Mouse (Mus musculus) heart, adult 2 months (tissue): ENCODE measurements around the gene Rras. TPM values are rescaled to one million over a fixed set of nuclear protein-coding genes. Genes with fewer than 3 reads are reported as not detected.

Source experiments
- DNase-seq, 2 experiments: peaks; one replicate each; pipeline ENCODE4 v3.0.0; 2021
- H3K27ac ChIP-seq: fragments of 200-600 bp; 2 replicates; pipeline ENCODE4 v1.8.1; 2022
- H3K27me3 ChIP-seq: fragments of 200-500 bp; 2 replicates; pipeline ENCODE4 v1.6.1; 2012; ENCODE audit warnings: mild to moderate bottlenecking, low read length, inconsistent platforms, mixed read lengths; ENCODE audit not compliant: control insufficient read depth, insufficient read depth
- H3K36me3 ChIP-seq: fragments of 200-500 bp; 2 replicates; pipeline ENCODE4 v1.6.1; 2012; ENCODE audit warnings: low read length, inconsistent platforms; ENCODE audit not compliant: control insufficient read depth, insufficient read depth
- H3K4me1 ChIP-seq: fragments of 200-500 bp; 2 replicates; pipeline ENCODE4 v1.6.1; 2011; ENCODE audit warnings: low read length; ENCODE audit not compliant: control insufficient read depth, insufficient read depth
- H3K4me3 ChIP-seq: fragments of 200-600 bp; 2 replicates; pipeline ENCODE4 v1.8.1; 2022
- H3K79me2 ChIP-seq: fragments of 200-500 bp; replicated peaks from 2 replicates; pipeline ENCODE4 v1.6.1; 2012; ENCODE audit warnings: mild to moderate bottlenecking, inconsistent platforms, low read length, moderate library complexity, mixed read lengths; ENCODE audit not compliant: control insufficient read depth, insufficient read depth
- H3K9ac ChIP-seq: fragments of 200-500 bp; 2 replicates; pipeline ENCODE4 v1.6.1; 2012; ENCODE audit warnings: low read depth, mild to moderate bottlenecking, control low read depth, inconsistent platforms, low read length, mixed read lengths
- CTCF ChIP-seq: fragments of 200-600 bp; IDR thresholded peaks from 2 replicates; pipeline ENCODE4 v1.8.1; 2022; ENCODE audit warnings: antibody characterized with exemption, mild to moderate bottlenecking, moderate library complexity
- EP300 ChIP-seq: fragments of 200-500 bp; IDR thresholded peaks from 2 replicates; pipeline ENCODE4 v1.6.1; 2011; ENCODE audit warnings: low read depth, low read length, control low read depth; ENCODE audit not compliant: insufficient read depth
- POLR2A ChIP-seq: fragments of 200-500 bp; IDR thresholded peaks from 2 replicates; pipeline ENCODE4 v1.6.1; 2011; ENCODE audit warnings: mild to moderate bottlenecking, low read depth, low read length, control low read depth; ENCODE audit not compliant: insufficient read depth
- WGBS: fragments of 180-500 bp; shearing (Covaris S2); methylation state at CpG from one replicate; pipeline ENCODE4 v1.1.7; 2018; 5-methylcytosine and 5-hydroxymethylcytosine counted together
- intact Hi-C: fragments of 180-260 bp; cut with DNase I; formaldehyde crosslinking; loops from one replicate; pipeline ENCODE4 v1.15.1; 2025
- polyA plus RNA-seq: library from polyadenylated mRNA; depleted of rRNA; stranded (reverse); fragments of >200 nt; gene quantifications from 2 replicates; pipeline ENCODE4 v1.2.3, GENCODE M21; 2012
- total RNA-seq, 2 experiments: library from RNA; stranded (reverse); gene quantifications; 2 replicates each; pipeline ENCODE4 v1.2.3; 2021

Gene Rras
- total and polyA plus RNA-seq, 3 experiments: 40.9 to 107 (median 44.3) TPM

GRCm38 (mm10) chr7:45025601-45026220, 8.0 kb downstream of the Rras start:
- TF ChIP-seq POLR2A (no peak), EP300 (no peak), CTCF (no peak)
- H3K27ac ChIP-seq: peak overlapping the region; percentile 42
- H3K36me3 ChIP-seq: no peaks in the 10 kb centered on the region
- H3K27me3 ChIP-seq: no peaks in the 10 kb centered on the region
- H3K4me3 ChIP-seq: no peak overlapping the region
- intact Hi-C loops: no loop called here
- no peak for DNase-seq
- WGBS: 50% methylated on average over 8 of the region's 8 CpGs
- H3K9ac ChIP-seq: no peak overlapping the region
- no peaks in the 10 kb centered on the region for H3K79me2 ChIP-seq
- peaks cover 4% of the 10 kb centered on the region for H3K4me1 ChIP-seq

GRCm38 (mm10) chr7:45026256-45026655, 8.5 kb downstream of the Rras start:
- Histone ChIP-seq H3K4me1 (peaks cover 4% of the 10 kb centered on the region), H3K27ac (no peak overlapping the region), H3K27me3 (no peaks in the 10 kb centered on the region), H3K4me3 (no peak overlapping the region), H3K36me3 (no peaks in the 10 kb centered on the region), H3K79me2 (no peaks in the 10 kb centered on the region), H3K9ac (no peak overlapping the region)
- TF ChIP-seq EP300 (no peak), POLR2A (no peak), CTCF (no peak)
- DNase-seq: no peak
- intact Hi-C loops: no loop called here
- 73% methylated on average over 2 of the region's 2 CpGs for WGBS

GRCm38 (mm10) chr7:45027761-45028160, 10.0 kb downstream of the Rras start:
- intact Hi-C loops: no loop called here
- Histone ChIP-seq H3K4me3 (no peak overlapping the region), H3K79me2 (no peaks in the 10 kb centered on the region), H3K9ac (no peak overlapping the region), H3K36me3 (no peaks in the 10 kb centered on the region), H3K4me1 (peaks cover 4% of the 10 kb centered on the region), H3K27ac (no peak overlapping the region), H3K27me3 (no peaks in the 10 kb centered on the region)
- WGBS: 87% methylated on average over 9 of the region's 9 CpGs
- DNase-seq: no peak
- TF ChIP-seq CTCF (no peak), EP300 (no peak), POLR2A (no peak)

GRCm38 (mm10) chr7:45028351-45028750, 10.6 kb downstream of the Rras start:
- Histone ChIP-seq H3K79me2 (no peaks in the 10 kb centered on the region), H3K27ac (no peak overlapping the region), H3K4me3 (no peak overlapping the region), H3K27me3 (no peaks in the 10 kb centered on the region), H3K9ac (no peak overlapping the region), H3K36me3 (no peaks in the 10 kb centered on the region), H3K4me1 (peaks cover 4% of the 10 kb centered on the region)
- TF ChIP-seq CTCF: no peak
- no peak for TF ChIP-seq POLR2A
- no peak for TF ChIP-seq EP300
- WGBS: 87% methylated on average over 11 of the region's 11 CpGs
- DNase-seq: peak in 1 of 2 experiments; percentile 2
- intact Hi-C loops: no loop called here

GRCm38 (mm10) chr7:45029995-45030394, 12.2 kb downstream of the Rras start:
- H3K4me3 ChIP-seq: no peak overlapping the region
- no peaks in the 10 kb centered on the region for H3K27me3 ChIP-seq
- TF ChIP-seq CTCF (no peak), EP300 (no peak), POLR2A (no peak)
- no peak overlapping the region for H3K9ac ChIP-seq
- no peak overlapping the region for H3K27ac ChIP-seq
- WGBS: 85% methylated on average over 6 of the region's 6 CpGs
- no peak for DNase-seq
- H3K36me3 ChIP-seq: no peaks in the 10 kb centered on the region
- intact Hi-C loops: loop anchor here (2.0 kb wide), 1 partner anchor 21 kb away; no protein-coding TSS in a partner anchor
- peaks cover 4% of the 10 kb centered on the region for H3K4me1 ChIP-seq
- no peaks in the 10 kb centered on the region for H3K79me2 ChIP-seq

- Histone ChIP-seq H3K27me3 (no peaks in the 10 kb centered on the region), H3K9ac (no peak overlapping the region), H3K27ac (no peak overlapping the region), H3K4me1 (no peaks in the 10 kb centered on the region; the same call in 1 of the 2 replicates), H3K36me3 (no peaks in the 10 kb centered on the region), H3K4me3 (no peak overlapping the region), H3K79me2 (no peaks in the 10 kb centered on the region)
- intact Hi-C loops: loop anchor here (2.0 kb wide), 1 partner anchor 20 kb away; no protein-coding TSS in a partner anchor
- 95% methylated on average over 8 of the region's 8 CpGs for WGBS
- no peak for DNase-seq
- no peak for TF ChIP-seq POLR2A
- no peak for TF ChIP-seq EP300
- no peak for TF ChIP-seq CTCF
Measured at GRCm38 (mm10) chr7:45030857-45031256, 13.1 kb downstream of the Rras start.
